Mouse (Mus musculus) hindbrain, embryonic 16.5 days (tissue): Measurements from ENCODE around the gene Zswim7. TPM values are rescaled to one million over a fixed set of nuclear protein-coding genes. Genes with fewer than 3 reads are reported as not detected.

Experiments used
- ATAC-seq: fragments of 200-750 bp; cut with Nextera tagmentation; 2 replicates; pipeline ENCODE4 v1.8.0; 2017; ENCODE audit warnings: moderate TSS enrichment, moderate library complexity
- H3K27ac ChIP-seq: fragments of 300-500 bp; sonication (generic); 2 replicates; pipeline ENCODE4 v1.5.1; 2014; ENCODE audit warnings: low read depth, mild to moderate bottlenecking, control low read depth, low read length, moderate library complexity
- H3K27me3 ChIP-seq: fragments of 300-500 bp; sonication (generic); replicated peaks from 2 replicates; pipeline ENCODE4 v1.6.1; 2014; ENCODE audit warnings: low read length; ENCODE audit not compliant: control insufficient read depth, insufficient read depth
- H3K36me3 ChIP-seq: fragments of 300-500 bp; sonication (generic); 2 replicates; pipeline ENCODE4 v1.6.1; 2014; ENCODE audit warnings: mild to moderate bottlenecking, low read length, moderate library complexity, mixed read lengths; ENCODE audit not compliant: control insufficient read depth, insufficient read depth
- H3K4me1 ChIP-seq: fragments of 300-500 bp; sonication (generic); 2 replicates; pipeline ENCODE4 v1.6.1; 2014; ENCODE audit warnings: low read depth, low read length; ENCODE audit not compliant: control insufficient read depth, insufficient read depth
- H3K4me2 ChIP-seq: fragments of 300-500 bp; sonication (generic); 2 replicates; pipeline ENCODE4 v1.6.1; 2014; ENCODE audit warnings: mild to moderate bottlenecking, low read length, control low read depth, moderate library complexity
- H3K4me3 ChIP-seq: fragments of 300-500 bp; sonication (generic); 2 replicates; pipeline ENCODE4 v1.5.1; 2014; ENCODE audit warnings: mild to moderate bottlenecking, low read length, control low read depth, moderate library complexity
- H3K9ac ChIP-seq: fragments of 300-500 bp; sonication (generic); 2 replicates; pipeline ENCODE4 v1.6.1; 2014; ENCODE audit warnings: low read depth, mild to moderate bottlenecking, control low read depth, low read length, moderate library complexity
- H3K9me3 ChIP-seq: fragments of 300-500 bp; sonication (generic); 2 replicates; pipeline ENCODE4 v1.6.1; 2014; ENCODE audit warnings: mild to moderate bottlenecking, low read length, moderate library complexity; ENCODE audit not compliant: control insufficient read depth
- WGBS: fragments of 180-500 bp; shearing (Covaris S2); extraction: QIAGEN DNeasy Blood & Tissue Kit; methylation state at CpG from one replicate; pipeline ENCODE4 v1.1.7; 2014; 5-methylcytosine and 5-hydroxymethylcytosine counted together
- polyA plus RNA-seq: library from polyadenylated mRNA; unstranded; fragments of >200 nt; fragmentation: Nextera tagmentation; extraction: Ambion mirVana; gene quantifications from 2 replicates; pipeline ENCODE4 v1.2.1, GENCODE M21; 2015

Gene Zswim7
- polyA plus RNA-seq, 1 experiment from 2014 or later = 21.9 TPM

DNA sequence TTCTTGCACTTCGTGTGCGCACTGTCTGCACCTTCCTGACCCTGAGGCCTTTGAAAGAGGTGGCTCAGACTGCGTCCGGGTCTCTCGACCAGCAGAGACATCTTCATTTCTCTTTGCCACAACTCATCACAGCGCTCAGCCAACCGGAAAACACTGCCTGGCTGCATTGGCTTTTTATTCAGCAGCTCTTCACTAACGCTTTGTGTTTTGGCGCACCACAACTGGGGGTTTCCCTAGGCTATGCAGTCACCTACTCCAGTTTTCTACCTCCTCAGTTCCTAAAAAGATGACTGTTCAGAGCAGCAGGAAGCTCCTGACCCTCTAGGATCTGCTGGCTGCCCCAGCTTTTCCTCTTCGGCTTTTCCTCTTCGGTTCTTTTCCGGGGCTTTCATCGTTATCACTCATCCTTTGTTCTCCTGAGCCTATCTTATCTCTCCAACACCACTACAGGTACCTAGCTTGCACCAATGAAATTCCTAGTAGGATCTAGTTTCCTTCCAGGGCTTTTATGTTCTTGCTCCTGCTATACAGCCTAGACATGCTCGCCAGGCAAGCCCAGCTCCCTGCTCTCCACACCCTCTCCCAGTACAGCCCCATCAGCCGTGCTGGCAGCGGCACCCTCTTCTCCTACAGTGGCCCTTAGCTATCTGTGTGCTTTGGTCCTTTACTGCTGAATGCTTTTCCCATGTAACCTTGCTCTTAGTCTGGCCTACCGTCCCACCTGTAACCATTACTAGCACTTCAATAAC lies 14.5 kb downstream of the Zswim7 start:
- ATAC-seq = no peak
- Histone ChIP-seq H3K4me1 (peaks cover 9% of the 10 kb centered on the region), H3K27me3 (no peaks in the 10 kb centered on the region), H3K27ac (0 out of 2 replicates have a peak overlapping the region, but pooled peaks have one; percentile 10), H3K9me3 (no peaks in the 10 kb centered on the region), H3K4me2 (0 out of 2 replicates have a peak overlapping the region, but pooled peaks have one; percentile 30), H3K36me3 (no peaks in the 10 kb centered on the region), H3K9ac (peak overlapping the region; percentile 19; the same call in 1 of the 2 replicates), H3K4me3 (no peak overlapping the region)
- WGBS = 42% methylated on average over 17 of the region's 17 CpGs

DNA sequence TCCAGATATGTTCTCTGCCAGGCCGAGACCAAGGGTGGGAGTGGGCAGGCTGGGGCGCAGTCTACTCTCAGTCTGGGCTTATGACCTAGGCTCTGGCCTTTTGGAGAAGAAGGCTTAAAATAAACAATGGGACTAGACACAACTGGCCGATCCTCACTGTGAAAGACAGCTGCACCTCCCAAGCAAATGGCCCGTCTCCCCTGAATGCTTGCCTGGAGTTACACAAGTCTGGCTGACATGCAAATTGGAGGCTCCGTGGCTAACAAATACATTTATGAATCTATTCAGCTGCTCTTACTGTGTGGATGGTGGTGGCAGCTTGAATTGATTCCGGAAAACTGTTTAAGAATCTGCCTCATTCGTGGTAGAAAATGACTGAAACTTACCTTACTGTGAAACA lies 15.5 kb downstream of the Zswim7 start:
- Histone ChIP-seq H3K27me3 (no peaks in the 10 kb centered on the region), H3K4me3 (no peak overlapping the region), H3K4me1 (peaks cover 9% of the 10 kb centered on the region), H3K9ac (no peak overlapping the region), H3K9me3 (no peaks in the 10 kb centered on the region), H3K27ac (no peak overlapping the region), H3K4me2 (no peak overlapping the region), H3K36me3 (no peaks in the 10 kb centered on the region)
- WGBS = 47% methylated on average over 7 of the region's 7 CpGs
- ATAC-seq = no peak

- H3K4me3 ChIP-seq = no peak overlapping the region
- no peak for ATAC-seq
- peaks cover 9% of the 10 kb centered on the region for H3K4me1 ChIP-seq
- H3K9me3 ChIP-seq = no peaks in the 10 kb centered on the region
- H3K36me3 ChIP-seq = no peaks in the 10 kb centered on the region
- H3K4me2 ChIP-seq = no peak overlapping the region
- no peak overlapping the region for H3K27ac ChIP-seq
- H3K9ac ChIP-seq = no peak overlapping the region
- H3K27me3 ChIP-seq = no peaks in the 10 kb centered on the region
- 58% methylated on average over 7 of the region's 7 CpGs for WGBS
Measured at GRCm38 (mm10) chr11:62264018-62264417, 17.2 kb downstream of the Zswim7 start.

- Histone ChIP-seq H3K27me3 (no peaks in the 10 kb centered on the region), H3K9ac (no peak overlapping the region), H3K36me3 (no peaks in the 10 kb centered on the region), H3K9me3 (no peaks in the 10 kb centered on the region), H3K27ac (no peak overlapping the region), H3K4me3 (no peak overlapping the region), H3K4me1 (peaks cover 9% of the 10 kb centered on the region), H3K4me2 (no peak overlapping the region)
- WGBS = 57% methylated on average over 7 of the region's 7 CpGs
- peak; percentile 37; the same call in 1 of the 2 replicates for ATAC-seq
Measured at GRCm38 (mm10) chr11:62263599-62263998, 17.6 kb downstream of the Zswim7 start.

GRCm38 (mm10) chr11:62259214-62259613 lies 22.0 kb downstream of the Zswim7 start:
- WGBS = 73% methylated on average over 4 of the region's 5 CpGs
- Histone ChIP-seq H3K4me1 (no peaks in the 10 kb centered on the region; the same call in 1 of the 2 replicates), H3K36me3 (no peaks in the 10 kb centered on the region), H3K27me3 (no peaks in the 10 kb centered on the region), H3K4me3 (no peak overlapping the region), H3K9ac (no peak overlapping the region), H3K4me2 (no peak overlapping the region), H3K9me3 (no peaks in the 10 kb centered on the region), H3K27ac (no peak overlapping the region)
- no peak for ATAC-seq

GRCm38 (mm10) chr11:62253380-62253779 lies 27.8 kb downstream of the Zswim7 start:
- Histone ChIP-seq H3K9ac (no peak overlapping the region), H3K4me3 (no peak overlapping the region), H3K27me3 (peaks cover 9% of the 10 kb centered on the region), H3K36me3 (no peaks in the 10 kb centered on the region), H3K27ac (no peak overlapping the region), H3K9me3 (no peaks in the 10 kb centered on the region), H3K4me1 (peaks cover 6% of the 10 kb centered on the region), H3K4me2 (no peak overlapping the region)
- WGBS = 88% methylated on average over 5 of the region's 5 CpGs
- no peak for ATAC-seq

DNA sequence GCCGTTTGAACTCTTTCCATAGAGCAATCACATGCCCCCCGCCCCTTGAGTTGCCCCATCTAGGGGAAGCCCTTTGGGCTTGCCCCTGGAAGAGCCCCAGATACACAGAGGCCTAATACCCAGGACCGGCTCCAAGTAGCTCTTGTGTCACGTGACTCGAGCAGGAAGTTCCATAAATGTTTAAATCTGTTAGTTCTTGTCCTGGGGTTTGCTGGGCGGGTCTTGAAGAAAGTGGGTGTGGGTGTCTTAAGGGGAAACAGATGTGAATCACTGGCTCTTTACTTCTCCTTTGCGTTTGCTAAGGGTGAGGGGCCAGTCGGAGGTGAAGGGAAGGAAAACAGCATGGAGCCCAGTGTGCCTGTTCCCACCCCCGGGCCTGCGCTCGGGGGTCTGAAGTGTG lies 30.1 kb downstream of the Zswim7 start:
- H3K4me3 ChIP-seq = no peak overlapping the region
- peak overlapping the region; percentile 100 for H3K4me2 ChIP-seq

DNA sequence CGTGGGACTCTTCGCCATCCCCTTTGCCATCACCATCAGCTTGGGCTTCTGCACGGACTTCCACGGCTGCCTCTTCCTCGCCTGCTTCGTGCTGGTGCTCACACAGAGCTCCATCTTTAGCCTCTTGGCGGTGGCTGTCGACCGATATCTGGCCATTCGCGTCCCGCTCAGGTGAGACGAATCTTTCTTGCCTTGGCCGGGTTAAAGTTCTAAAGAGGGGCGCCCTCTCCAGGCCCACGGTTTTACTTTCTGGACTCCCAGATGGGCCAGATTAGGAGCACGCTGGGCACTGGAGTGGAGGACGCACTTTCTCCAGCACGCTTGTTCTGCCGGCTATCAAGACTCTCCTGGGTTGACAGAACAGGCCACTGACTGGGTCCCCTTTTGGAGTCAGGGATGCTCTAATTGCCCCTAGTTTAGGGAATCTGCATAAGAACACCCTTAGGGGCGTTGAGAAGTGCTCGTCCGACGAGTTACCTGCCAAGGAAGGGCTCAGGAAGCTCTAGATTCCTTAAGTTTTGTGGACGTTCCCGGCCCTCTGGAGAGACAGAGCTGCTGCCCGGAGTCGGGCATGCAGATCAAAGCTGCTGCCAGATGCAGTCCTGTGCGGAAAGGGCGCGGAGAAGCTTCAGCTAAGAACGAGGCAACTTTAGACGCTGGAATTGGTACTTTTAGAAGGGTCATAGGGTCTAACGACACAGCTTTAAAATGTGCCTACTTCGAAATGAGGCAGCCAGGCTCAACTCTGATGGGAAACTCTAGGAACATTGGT lies 31.7 kb downstream of the Zswim7 start:
- no peaks in the 10 kb centered on the region for H3K36me3 ChIP-seq
- 0 out of 2 replicates have a peak, but pooled peaks have one; percentile 9 for ATAC-seq
- WGBS = 3% methylated on average over 35 of the region's 35 CpGs
- H3K27me3 ChIP-seq = peaks cover 9% of the 10 kb centered on the region
- H3K4me3 ChIP-seq = peak overlapping the region; percentile 76
- H3K9me3 ChIP-seq = no peaks in the 10 kb centered on the region
- peaks cover 9% of the 10 kb centered on the region for H3K4me1 ChIP-seq
- H3K4me2 ChIP-seq = peak overlapping the region; percentile 100
- H3K27ac ChIP-seq = no peak overlapping the region
- peak overlapping the region; percentile 61 for H3K9ac ChIP-seq

More for the DNA sequence above, 30.1 kb downstream of the Zswim7 start:
- no peaks in the 10 kb centered on the region for H3K9me3 ChIP-seq
- no peak overlapping the region for H3K27ac ChIP-seq
- 73% methylated on average over 11 of the region's 11 CpGs for WGBS
- H3K4me1 ChIP-seq = peaks cover 9% of the 10 kb centered on the region
- H3K36me3 ChIP-seq = no peaks in the 10 kb centered on the region
- H3K9ac ChIP-seq = no peak overlapping the region
- no peak for ATAC-seq
- peaks cover 9% of the 10 kb centered on the region for H3K27me3 ChIP-seq
